Mouse (Mus musculus): ENCODE data around the gene Ciapin1.

Ciapin1 gene

GRCm38 (mm10) chr8:94811654-94812053 lies 26.5 kb downstream of the Ciapin1 start:
- in situ Hi-C loops (cut with MboI; ENCODE audit: unreplicated experiment in 2 of 2): loop anchor here (5.0 to 25.0 kb wide), 4 partner anchors 104 to 499 kb away; no protein-coding TSS in a partner anchor

GRCm38 (mm10) chr8:94810855-94811254 lies 27.3 kb downstream of the Ciapin1 start:
- in situ Hi-C loops (cut with MboI; ENCODE audit: unreplicated experiment in 2 of 2): loop anchor here (5.0 to 25.0 kb wide), 4 partner anchors 104 to 499 kb away; no protein-coding TSS in a partner anchor

GRCm38 (mm10) chr8:94810153-94810552 lies 28.0 kb downstream of the Ciapin1 start, which contains the start of gene Ccl17:
Gene Ccl17, plus strand, starts transcription at chr8:94810453.
- in situ Hi-C loops (cut with MboI; ENCODE audit: unreplicated experiment in 2 of 2): loop anchor here (5.0 to 25.0 kb wide), 4 partner anchors 103 to 498 kb away; no protein-coding TSS in a partner anchor

- in situ Hi-C loops (cut with MboI; ENCODE audit: unreplicated experiment in 2 of 2): loop anchor here (10.0 to 25.0 kb wide), 2 partner anchors 484 to 496 kb away; partner anchors contain the start of gene Slc12a3 (in 1 of the 2)
Measured at GRCm38 (mm10) chr8:94808372-94808771, 29.8 kb downstream of the Ciapin1 start.

- in situ Hi-C loops (cut with MboI; ENCODE audit: unreplicated experiment in 2 of 2): loop anchor here (10.0 to 25.0 kb wide), 2 partner anchors 483 to 495 kb away; partner anchors contain the start of gene Slc12a3 (in 1 of the 2)
Measured at GRCm38 (mm10) chr8:94807506-94807905, 30.7 kb downstream of the Ciapin1 start.

- in situ Hi-C loops (cut with MboI; ENCODE audit: unreplicated experiment in 2 of 2): loop anchor here (10.0 to 25.0 kb wide), 2 partner anchors 481 to 494 kb away; partner anchors contain the start of gene Slc12a3 (in 1 of the 2)
Measured at GRCm38 (mm10) chr8:94805811-94806210, 32.3 kb downstream of the Ciapin1 start.

GRCm38 (mm10) chr8:94804546-94805340 lies 33.4 kb downstream of the Ciapin1 start:
- in situ Hi-C loops (cut with MboI; ENCODE audit: unreplicated experiment in 2 of 2): loop anchor here (10.0 to 25.0 kb wide), 2 partner anchors 480 to 492 kb away; partner anchors contain the start of gene Slc12a3 (in 1 of the 2)

GRCm38 (mm10) chr8:94803551-94803950 lies 34.6 kb downstream of the Ciapin1 start:
- in situ Hi-C loops (cut with MboI; ENCODE audit: unreplicated experiment in 2 of 2): loop anchor here (10.0 to 25.0 kb wide), 2 partner anchors 479 to 491 kb away; partner anchors contain the start of gene Slc12a3 (in 1 of the 2)

GRCm38 (mm10) chr8:94802375-94802774 lies 35.8 kb downstream of the Ciapin1 start:
- in situ Hi-C loops (cut with MboI; ENCODE audit: unreplicated experiment in 2 of 2): loop anchor here (10.0 to 25.0 kb wide), 2 partner anchors 478 to 490 kb away; partner anchors contain the start of gene Slc12a3 (in 1 of the 2)

- in situ Hi-C loops (cut with MboI; ENCODE audit: unreplicated experiment in 2 of 2): loop anchor here (10.0 to 25.0 kb wide), 2 partner anchors 477 to 489 kb away; partner anchors contain the start of gene Slc12a3 (in 1 of the 2)
Measured at GRCm38 (mm10) chr8:94801293-94802095, 36.7 kb downstream of the Ciapin1 start.

- in situ Hi-C loops (cut with MboI; ENCODE audit: unreplicated experiment in 2 of 2): loop anchor here (10.0 to 25.0 kb wide), 2 partner anchors 476 to 488 kb away; partner anchors contain the start of gene Slc12a3 (in 1 of the 2)
Measured at GRCm38 (mm10) chr8:94800278-94800968, 37.7 kb downstream of the Ciapin1 start.

- in situ Hi-C loops (cut with MboI; ENCODE audit: unreplicated experiment in 2 of 2): loop anchor here in 1 of 2 experiments (5.0 kb wide), 1 partner anchor 47 kb away; the partner anchor contains the start of gene Ccl22
Measured at GRCm38 (mm10) chr8:94794782-94795181, 43.4 kb downstream of the Ciapin1 start.

GRCm38 (mm10) chr8:94794368-94794767 lies 43.8 kb downstream of the Ciapin1 start:
- in situ Hi-C loops (cut with MboI; ENCODE audit: unreplicated experiment in 2 of 2): loop anchor here in 1 of 2 experiments (5.0 kb wide), 1 partner anchor 47 kb away; the partner anchor contains the start of gene Ccl22

- in situ Hi-C loops (cut with MboI; ENCODE audit: unreplicated experiment in 2 of 2): no loop called here
Measured at GRCm38 (mm10) chr8:94789256-94789955, 48.8 kb downstream of the Ciapin1 start.

- in situ Hi-C loops (cut with MboI; ENCODE audit: unreplicated experiment in 2 of 2): no loop called here
Measured at GRCm38 (mm10) chr8:94787524-94788501, 50.3 kb downstream of the Ciapin1 start.

- in situ Hi-C loops (cut with MboI; ENCODE audit: unreplicated experiment in 2 of 2): no loop called here
Measured at GRCm38 (mm10) chr8:94785995-94786595, 52.1 kb downstream of the Ciapin1 start.

GRCm38 (mm10) chr8:94785247-94785985 lies 52.7 kb downstream of the Ciapin1 start:
- in situ Hi-C loops (cut with MboI; ENCODE audit: unreplicated experiment in 2 of 2): no loop called here
